Mouse (Mus musculus): ENCODE measurements around the gene Tatdn3.
A peak's percentile ranks its signal among the peaks of the same experiment; 100 is the strongest.

DNA sequence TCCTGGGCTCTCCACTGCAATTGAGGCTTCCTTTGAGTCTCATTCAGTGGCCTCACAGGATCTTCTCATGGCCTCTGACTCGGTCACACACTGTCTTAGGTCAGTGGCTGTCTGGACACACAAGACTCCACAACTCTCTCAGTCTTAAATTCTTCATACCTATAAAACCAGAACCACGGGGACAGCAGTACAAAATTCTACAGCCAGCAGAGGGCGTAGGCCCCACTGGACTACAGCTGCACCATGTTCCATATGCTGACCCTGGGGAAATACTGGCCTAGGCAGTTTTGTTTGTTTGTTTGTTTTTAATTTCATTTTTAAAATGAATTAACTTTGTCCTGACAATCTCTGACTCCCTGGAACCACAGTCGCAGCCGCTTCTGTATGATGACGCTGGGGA is 60.5 kb downstream of the Tatdn3 start:
- TF ChIP-seq CTCF (IDR thresholded peaks at IDR 0.05; ENCODE audit: control insufficient read depth, insufficient read depth, low read length) (peak; percentile 48; the same call in 1 of the 2 replicates), POLR2A (IDR thresholded peaks at IDR 0.05; ENCODE audit: borderline replicate concordance, control insufficient read depth, low read depth, low read length) (no peak)

Measured in bone marrow, adult 2 months (tissue).